Mouse (Mus musculus): Measurements from ENCODE around the gene Tkfc. TPM values are rescaled to one million over a fixed set of nuclear protein-coding genes. Genes with fewer than 3 reads are reported as not detected.
A peak's percentile ranks its signal among the peaks of the same experiment; 100 is the strongest.

The Tkfc gene
- polyA plus RNA-seq, 1 experiment from 2014 or later: 15.7 TPM

DNA sequence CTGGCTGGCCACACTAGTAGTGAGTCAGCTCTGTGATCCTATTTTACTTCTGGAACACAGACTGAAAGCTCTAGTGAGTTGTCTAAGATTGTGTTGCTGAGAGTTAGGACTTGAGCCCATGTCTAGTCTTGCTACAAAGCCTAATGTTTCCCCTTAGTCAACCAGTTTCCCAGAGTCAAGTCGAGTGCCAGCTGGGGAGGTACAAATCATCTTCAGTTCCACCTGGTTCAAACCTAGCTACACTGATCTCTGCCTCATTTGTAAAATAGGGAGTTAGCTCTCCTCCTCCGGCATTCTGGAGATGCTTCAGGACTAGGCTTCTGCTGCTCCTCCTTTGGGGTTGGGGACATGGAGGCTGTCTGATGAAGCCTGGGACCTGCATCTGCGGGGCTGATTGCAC, 920 bp downstream of the Tkfc start:
- no peak for ATAC-seq (ENCODE audit: low FRiP score, low read depth)
- WGBS: 42% methylated on average over 3 of the region's 3 CpGs
- no peaks in the 10 kb centered on the region for H3K9me3 ChIP-seq
- H3K4me2 ChIP-seq (replicated peaks): peak overlapping the region; percentile 70
- no peaks in the 10 kb centered on the region for H3K27me3 ChIP-seq
- H3K36me3 ChIP-seq: peaks cover 36% of the 10 kb centered on the region
- H3K4me3 ChIP-seq: peak overlapping the region; percentile 92
- peak overlapping the region; percentile 88 for H3K27ac ChIP-seq
- peaks cover 44% of the 10 kb centered on the region for H3K4me1 ChIP-seq
- peak overlapping the region; percentile 82 for H3K9ac ChIP-seq

DNA sequence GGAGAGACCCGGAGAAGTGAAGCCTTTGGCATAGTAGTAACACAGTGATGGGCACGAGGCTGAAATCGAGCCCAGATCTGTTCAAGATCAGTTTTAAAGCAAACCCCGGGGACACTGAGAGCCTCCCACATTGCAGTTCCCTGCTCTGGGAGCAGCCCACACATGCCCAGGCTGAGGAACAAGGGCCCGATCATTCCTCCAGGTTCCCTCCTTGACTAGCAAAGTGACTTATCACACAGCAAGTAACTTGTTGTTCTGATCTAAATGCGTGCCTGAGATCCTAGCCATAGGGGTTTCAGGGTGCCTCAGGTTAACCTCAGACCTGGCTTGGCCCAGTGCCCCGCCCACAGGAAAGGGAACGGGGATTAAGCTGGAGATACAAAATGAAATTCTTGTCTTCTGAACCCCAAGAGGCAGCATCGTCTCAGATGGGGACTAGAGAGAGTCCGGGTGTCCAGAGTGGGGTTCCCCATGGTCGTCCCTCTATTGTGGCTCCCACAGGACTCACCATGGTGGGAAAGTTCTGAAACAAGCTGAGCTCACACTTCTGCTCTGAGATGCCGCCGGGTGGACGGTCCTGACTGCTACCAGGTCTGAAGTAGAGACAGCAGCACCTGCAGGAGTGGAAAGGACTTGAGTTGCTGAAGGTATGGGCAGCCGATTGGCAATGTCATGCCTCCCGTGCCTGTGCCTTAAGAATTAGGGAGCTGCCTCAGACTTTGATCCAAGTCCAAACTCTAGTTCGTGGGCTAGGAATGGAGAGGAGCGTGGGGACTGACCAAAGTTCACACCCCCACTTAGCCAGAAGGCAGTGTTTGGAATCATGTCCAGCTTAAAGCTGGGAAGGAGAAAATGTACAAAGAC, 1.6 kb downstream of the Tkfc start:
- peak overlapping the region; percentile 70 for H3K4me2 ChIP-seq (replicated peaks)
- H3K4me3 ChIP-seq: no peak overlapping the region
- peak overlapping the region; percentile 82 for H3K9ac ChIP-seq

DNA sequence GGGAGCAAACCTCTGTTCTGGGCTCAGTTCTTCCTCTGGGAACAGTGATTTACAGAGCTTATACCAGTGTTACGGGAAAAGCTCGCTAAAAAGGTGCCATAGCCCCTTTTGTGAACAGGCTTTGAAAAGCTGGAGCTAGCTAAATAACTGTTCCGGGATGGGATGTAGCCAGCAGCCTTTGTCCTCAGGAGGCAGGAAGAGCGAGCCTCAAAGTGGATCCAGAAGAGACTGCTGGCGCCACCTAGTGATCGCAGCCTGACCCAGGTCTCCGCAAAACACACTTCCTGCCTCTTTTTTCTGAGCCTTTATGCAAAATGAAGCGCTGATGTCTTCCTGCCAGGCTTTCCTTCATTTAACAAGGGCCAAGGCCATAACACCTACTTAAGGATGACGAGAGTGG, 2.7 kb downstream of the Tkfc start:
- Histone ChIP-seq H3K36me3 (peaks cover 20% of the 10 kb centered on the region), H3K4me2 (replicated peaks) (peak overlapping the region; percentile 69), H3K27ac (peak overlapping the region; percentile 92), H3K9ac (peak overlapping the region; percentile 76), H3K4me1 (peaks cover 35% of the 10 kb centered on the region), H3K4me3 (peak overlapping the region; percentile 41), H3K27me3 (no peaks in the 10 kb centered on the region), H3K9me3 (no peaks in the 10 kb centered on the region)
- 2% methylated on average over 9 of the region's 9 CpGs for WGBS
- peak; percentile 63; the same call in 1 of the 2 replicates for ATAC-seq (ENCODE audit: low FRiP score, low read depth)

More for the DNA sequence above, 1.6 kb downstream of the Tkfc start:
- Histone ChIP-seq H3K36me3 (peaks cover 31% of the 10 kb centered on the region), H3K9me3 (no peaks in the 10 kb centered on the region), H3K4me1 (peaks cover 44% of the 10 kb centered on the region), H3K27ac (peak overlapping the region; percentile 92; the same call in 1 of the 2 replicates), H3K27me3 (no peaks in the 10 kb centered on the region)
- WGBS: 87% methylated on average over 18 of the region's 18 CpGs
- no peak for ATAC-seq (ENCODE audit: low FRiP score, low read depth)

DNA sequence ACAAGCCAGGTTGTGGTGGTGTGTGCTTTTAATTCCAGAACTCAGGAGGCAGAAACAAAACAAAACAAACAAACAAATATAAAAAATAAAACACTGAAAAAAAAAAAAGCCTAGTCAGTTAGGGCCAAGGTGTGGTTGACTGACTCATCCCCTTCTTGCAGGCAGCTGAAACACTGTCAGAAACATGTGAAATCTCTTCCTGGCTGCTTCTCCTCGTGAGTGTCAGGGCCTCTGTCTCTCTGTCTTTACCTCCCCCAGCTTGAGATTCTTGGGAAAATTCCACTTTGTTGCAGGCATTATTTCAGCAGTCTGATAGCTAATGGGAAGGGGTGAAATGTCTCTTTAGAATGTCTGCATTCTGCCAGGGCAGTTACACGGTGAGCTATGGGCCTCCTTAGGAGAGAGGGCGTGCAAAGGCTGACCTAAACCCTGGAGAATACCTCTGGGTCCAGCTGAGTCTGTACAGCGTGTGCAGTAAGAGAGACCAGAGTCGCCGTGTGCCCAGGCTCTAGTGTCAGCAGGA, 3.1 kb downstream of the Tkfc start:
- ATAC-seq (ENCODE audit: low FRiP score, low read depth): no peak
- 8% methylated on average over 6 of the region's 6 CpGs for WGBS
- no peaks in the 10 kb centered on the region for H3K27me3 ChIP-seq

DNA sequence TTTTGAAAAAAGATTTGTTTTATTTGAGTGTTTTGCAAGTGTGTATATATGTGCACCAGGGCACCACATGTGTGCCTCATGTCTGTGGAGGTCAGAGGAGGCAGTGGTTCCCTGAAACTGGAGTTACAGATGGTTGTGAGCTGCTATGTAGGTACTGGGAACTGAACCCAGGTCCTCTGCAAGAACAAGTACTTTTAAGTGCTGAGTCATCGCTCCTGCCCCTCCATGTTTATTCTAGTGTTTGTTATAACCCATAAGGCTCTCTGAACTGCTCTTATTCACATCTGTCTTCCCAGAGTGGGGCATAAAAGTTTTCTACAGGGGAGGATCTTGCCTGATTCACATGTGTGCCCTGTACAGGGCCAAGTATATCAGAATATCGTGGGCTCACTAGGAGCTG, 5.8 kb downstream of the Tkfc start:
- peaks cover 41% of the 10 kb centered on the region for H3K36me3 ChIP-seq
- peaks cover 18% of the 10 kb centered on the region for H3K4me1 ChIP-seq
- no peak for ATAC-seq (ENCODE audit: low FRiP score, low read depth)
- H3K4me3 ChIP-seq: no peak overlapping the region
- no peak overlapping the region for H3K9ac ChIP-seq
- H3K27ac ChIP-seq: no peak overlapping the region
- WGBS: 91% methylated on average over 2 of the region's 2 CpGs
- no peak overlapping the region for H3K4me2 ChIP-seq (replicated peaks)
- H3K9me3 ChIP-seq: no peaks in the 10 kb centered on the region
- no peaks in the 10 kb centered on the region for H3K27me3 ChIP-seq

More for the DNA sequence above, 3.1 kb downstream of the Tkfc start:
- H3K9ac ChIP-seq: peak overlapping the region; percentile 76
- peaks cover 30% of the 10 kb centered on the region for H3K4me1 ChIP-seq
- peak overlapping the region; percentile 92 for H3K27ac ChIP-seq
- H3K4me2 ChIP-seq (replicated peaks): peak overlapping the region; percentile 69
- no peaks in the 10 kb centered on the region for H3K9me3 ChIP-seq
- peak overlapping the region; percentile 41 for H3K4me3 ChIP-seq
- peaks cover 20% of the 10 kb centered on the region for H3K36me3 ChIP-seq

DNA sequence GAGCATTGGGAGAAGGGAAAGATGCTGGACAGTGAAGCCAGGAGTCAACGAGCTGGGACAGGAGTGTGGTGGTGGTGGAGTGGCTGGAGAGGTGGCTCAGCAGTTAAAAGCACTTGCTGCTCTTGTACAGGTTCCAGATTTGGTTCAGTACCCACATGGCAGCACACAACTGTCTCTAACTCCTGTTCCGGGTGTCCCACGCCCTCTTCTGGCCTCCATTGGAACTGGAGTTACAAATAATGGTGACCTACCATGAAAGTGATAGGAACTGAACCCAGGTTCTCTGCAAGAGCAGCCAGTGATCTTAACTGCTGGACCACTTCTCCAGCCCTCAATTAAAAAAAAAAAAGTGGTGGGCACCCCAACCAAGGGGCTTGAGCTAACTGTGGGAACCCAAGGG, 7.3 kb downstream of the Tkfc start:
- peaks cover 55% of the 10 kb centered on the region for H3K36me3 ChIP-seq
- 36% methylated on average over 3 of the region's 3 CpGs for WGBS

DNA sequence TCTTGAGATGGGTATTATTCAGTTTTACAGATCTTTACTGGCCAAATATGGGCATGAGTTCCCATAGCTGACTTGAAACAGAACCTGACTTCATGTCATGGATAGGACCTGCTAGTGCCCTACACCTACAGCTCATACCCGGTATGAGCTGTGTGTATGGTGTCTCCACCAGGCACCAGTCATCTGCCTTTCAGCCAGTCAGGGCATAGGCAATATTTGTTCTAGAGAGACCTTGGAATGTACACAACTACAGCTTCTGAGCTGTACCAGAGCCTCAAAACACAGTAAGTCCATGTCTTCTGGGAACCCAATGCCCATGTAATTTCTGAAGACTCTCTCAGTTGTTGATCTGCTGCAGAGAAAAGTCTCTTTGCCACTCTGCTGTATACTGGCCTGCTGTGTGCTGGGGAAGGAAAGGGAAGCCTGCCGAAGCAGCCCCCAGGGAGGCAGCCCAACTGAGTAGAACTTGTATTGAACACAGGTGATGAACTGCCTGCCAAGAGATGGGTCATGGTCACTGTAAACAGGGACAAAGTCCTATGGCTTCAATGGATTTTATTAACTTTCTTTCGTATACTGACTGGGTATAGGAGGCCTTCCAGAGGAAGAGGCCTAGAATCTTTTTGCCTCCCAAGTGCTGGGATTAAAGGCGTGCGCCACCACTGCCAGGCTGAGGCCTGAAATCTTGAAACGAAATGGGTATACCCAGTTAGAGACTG, 13.6 kb downstream of the Tkfc start:
- ATAC-seq (ENCODE audit: low FRiP score, low read depth): no peak
- Histone ChIP-seq H3K9ac (no peak overlapping the region), H3K4me3 (no peak overlapping the region), H3K9me3 (no peaks in the 10 kb centered on the region), H3K4me1 (peaks cover 7% of the 10 kb centered on the region; the same call in 1 of the 2 replicates), H3K27me3 (no peaks in the 10 kb centered on the region), H3K4me2 (replicated peaks) (no peak overlapping the region), H3K36me3 (peaks cover 73% of the 10 kb centered on the region), H3K27ac (no peak overlapping the region)
- WGBS: 93% methylated on average over 6 of the region's 6 CpGs

More for the DNA sequence above, 7.3 kb downstream of the Tkfc start:
- Histone ChIP-seq H3K4me3 (no peak overlapping the region), H3K9me3 (no peaks in the 10 kb centered on the region), H3K27ac (no peak overlapping the region), H3K4me2 (replicated peaks) (no peak overlapping the region), H3K27me3 (no peaks in the 10 kb centered on the region), H3K9ac (no peak overlapping the region), H3K4me1 (peaks cover 7% of the 10 kb centered on the region)
- ATAC-seq (ENCODE audit: low FRiP score, low read depth): no peak

DNA sequence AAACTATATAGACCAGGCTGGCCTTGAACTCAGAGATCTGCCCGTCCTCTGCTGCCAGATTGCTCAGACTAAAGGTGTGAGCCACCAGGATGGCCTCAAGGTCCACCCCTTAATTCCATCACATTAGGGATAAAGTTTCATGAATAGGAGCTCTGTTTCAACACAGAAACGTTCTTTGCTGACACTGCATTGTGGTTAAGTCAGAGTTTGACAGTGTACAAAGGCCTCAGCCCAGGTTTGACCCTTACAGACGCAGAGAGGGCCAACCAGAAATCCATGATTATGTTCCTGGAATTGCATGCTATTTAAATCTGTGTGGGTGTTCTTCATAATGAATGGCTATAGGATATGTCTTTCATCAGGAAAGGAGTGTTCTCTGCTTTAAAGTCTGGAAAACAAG, 15.2 kb downstream of the Tkfc start:
- H3K27me3 ChIP-seq: no peaks in the 10 kb centered on the region
- H3K9ac ChIP-seq: no peak overlapping the region
- H3K9me3 ChIP-seq: no peaks in the 10 kb centered on the region
- H3K27ac ChIP-seq: no peak overlapping the region
- no peak overlapping the region for H3K4me2 ChIP-seq (replicated peaks)
- H3K4me1 ChIP-seq: peaks cover 7% of the 10 kb centered on the region; the same call in 1 of the 2 replicates
- peaks cover 59% of the 10 kb centered on the region for H3K36me3 ChIP-seq
- WGBS: 73% methylated on average over 3 of the region's 3 CpGs
- no peak overlapping the region for H3K4me3 ChIP-seq
- ATAC-seq (ENCODE audit: low FRiP score, low read depth): no peak

DNA sequence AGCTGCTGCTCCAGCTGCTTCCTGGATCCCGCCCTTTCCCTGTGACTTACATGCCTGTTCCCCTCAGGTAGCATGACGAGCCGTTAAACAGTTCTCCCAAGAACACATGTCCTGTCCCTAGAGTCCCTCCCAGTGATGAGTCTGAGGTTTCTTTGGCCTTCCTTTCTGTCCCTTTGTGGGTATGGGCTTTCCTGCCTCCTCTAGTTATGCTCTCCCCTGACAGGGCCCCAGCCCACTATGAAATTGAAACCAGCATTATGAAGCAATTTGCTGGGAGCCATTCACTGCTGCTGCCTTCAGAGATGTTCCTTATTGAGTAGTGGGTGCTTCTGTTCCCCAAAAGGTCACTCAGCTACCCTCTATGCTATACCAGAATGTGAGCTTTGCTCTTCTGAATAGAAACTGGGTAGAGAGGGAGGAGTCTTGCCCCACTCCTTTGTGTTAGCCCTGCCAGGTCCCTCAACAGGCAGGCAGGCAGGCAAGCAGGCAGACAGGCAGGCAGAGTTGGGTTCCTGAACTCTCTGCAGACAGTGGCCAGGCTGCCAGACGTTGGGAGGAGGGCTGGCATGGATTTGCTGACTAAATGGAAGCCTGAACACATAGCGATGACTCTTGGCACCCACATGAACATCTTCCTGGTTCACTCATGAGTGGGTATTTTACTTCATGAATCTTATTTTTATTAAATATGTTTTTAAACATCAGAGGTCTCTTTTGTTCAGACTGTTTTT, 16.2 kb downstream of the Tkfc start:
- no peaks in the 10 kb centered on the region for H3K27me3 ChIP-seq
- WGBS: 59% methylated on average over 5 of the region's 5 CpGs
- peaks cover 49% of the 10 kb centered on the region for H3K36me3 ChIP-seq
- H3K9ac ChIP-seq: no peak overlapping the region
- no peak overlapping the region for H3K27ac ChIP-seq
- no peak for ATAC-seq (ENCODE audit: low FRiP score, low read depth)
- H3K4me3 ChIP-seq: no peak overlapping the region
- H3K9me3 ChIP-seq: no peaks in the 10 kb centered on the region
- peaks cover 7% of the 10 kb centered on the region; the same call in 1 of the 2 replicates for H3K4me1 ChIP-seq
- no peak overlapping the region for H3K4me2 ChIP-seq (replicated peaks)

DNA sequence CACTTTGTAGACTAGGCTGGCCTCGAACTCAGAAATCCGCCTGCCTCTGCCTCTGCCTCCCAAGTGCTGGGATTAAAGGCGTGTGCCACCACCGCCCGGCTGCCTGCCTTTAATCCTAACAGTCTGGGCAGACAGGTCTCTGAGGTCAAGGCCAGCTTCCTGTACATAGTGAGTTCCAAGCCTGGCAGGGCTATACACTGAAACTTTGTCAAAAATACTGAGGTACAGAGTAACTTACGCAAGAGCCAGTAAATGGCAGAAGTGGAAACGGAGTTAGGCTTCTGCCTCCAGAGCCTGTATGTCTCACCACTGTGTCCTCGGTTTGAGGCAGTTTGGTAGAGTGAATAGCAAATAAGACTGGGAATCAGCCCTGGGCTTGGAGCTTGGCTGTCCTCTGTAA, 18.2 kb downstream of the Tkfc start:
- ATAC-seq (ENCODE audit: low FRiP score, low read depth): no peak
- H3K4me1 ChIP-seq: peaks cover 7% of the 10 kb centered on the region; the same call in 1 of the 2 replicates
- H3K9me3 ChIP-seq: no peaks in the 10 kb centered on the region
- no peak overlapping the region for H3K27ac ChIP-seq
- no peak overlapping the region for H3K9ac ChIP-seq
- H3K4me2 ChIP-seq (replicated peaks): no peak overlapping the region
- WGBS: 83% methylated on average over 8 of the region's 8 CpGs
- no peak overlapping the region for H3K4me3 ChIP-seq
- peaks cover 36% of the 10 kb centered on the region for H3K36me3 ChIP-seq
- H3K27me3 ChIP-seq: no peaks in the 10 kb centered on the region

DNA sequence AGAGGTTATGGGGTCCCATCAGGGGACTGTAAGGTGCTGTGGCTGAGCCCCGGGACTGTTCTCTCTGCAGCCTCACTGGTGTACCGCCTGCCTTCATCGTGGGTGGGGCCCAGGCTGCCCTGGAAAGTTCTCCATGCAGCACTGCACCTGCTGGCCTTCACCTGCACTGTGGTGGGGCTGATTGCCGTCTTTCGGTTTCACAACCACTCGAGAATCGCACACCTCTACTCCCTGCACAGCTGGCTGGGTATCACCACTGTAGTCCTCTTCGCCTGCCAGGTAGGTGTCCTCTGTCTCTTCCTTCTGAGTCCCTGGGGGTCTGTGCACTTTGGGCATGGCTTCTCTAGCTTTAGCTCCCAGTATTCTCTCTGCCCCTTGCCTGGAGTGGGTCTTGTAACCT, 20.3 kb downstream of the Tkfc start:
- Histone ChIP-seq H3K9ac (no peak overlapping the region), H3K4me1 (peaks cover 7% of the 10 kb centered on the region; the same call in 1 of the 2 replicates), H3K27me3 (no peaks in the 10 kb centered on the region), H3K4me2 (replicated peaks) (no peak overlapping the region), H3K36me3 (peaks cover 35% of the 10 kb centered on the region), H3K9me3 (no peaks in the 10 kb centered on the region), H3K27ac (no peak overlapping the region), H3K4me3 (no peak overlapping the region)
- 82% methylated on average over 8 of the region's 8 CpGs for WGBS
- ATAC-seq (ENCODE audit: low FRiP score, low read depth): no peak

Measured in limb, embryonic 13.5 days (tissue).